Mouse (Mus musculus): ENCODE data around the gene Klhl2.

GRCm38 (mm10) chr8:64804971-64805370, 44.8 kb downstream of the Klhl2 start:
- TF ChIP-seq POLR2A (IDR thresholded peaks at IDR 0.05; ENCODE audit: borderline replicate concordance, low read depth, low read length) (no peak), CTCF (IDR thresholded peaks at IDR 0.05; ENCODE audit: low read depth, low read length) (no peak)

Measured in bone marrow macrophage, adult 2 months (primary cell).